Mouse (Mus musculus): ENCODE data around the gene Gnl3l. TPM values are rescaled to one million over a fixed set of nuclear protein-coding genes. Genes with fewer than 3 reads are reported as not detected.

Gnl3l gene
- polyA plus RNA-seq, 1 experiment from 2014 or later = 27.0 TPM

Other genes with a start within 250 kb of the Gnl3l start
- gene Maged2, start 203.0 kb downstream of the Gnl3l start, polyA plus RNA-seq (2014; fragmentation: Nextera tagmentation; extraction: Ambion mirVana) = 718 and 779 TPM in 2 replicates
- gene Fgd1, start 28.8 kb upstream of the Gnl3l start, polyA plus RNA-seq (2014; fragmentation: Nextera tagmentation; extraction: Ambion mirVana) = 5.8 and 6.4 TPM in 2 replicates
- 19.5 and 22.6 TPM in 2 replicates for gene Tsr2, start 79.2 kb upstream of the Gnl3l start, polyA plus RNA-seq (2014; fragmentation: Nextera tagmentation; extraction: Ambion mirVana)
- gene Wnk3, start 180.8 kb upstream of the Gnl3l start, polyA plus RNA-seq (2014; fragmentation: Nextera tagmentation; extraction: Ambion mirVana) = 2.7 and 3.6 TPM in 2 replicates

Data from heart, embryonic 11.5 days (tissue).